Mouse (Mus musculus): ENCODE data around the gene Ap1ar. TPM values are rescaled to one million over a fixed set of nuclear protein-coding genes. Genes with fewer than 3 reads are reported as not detected.

The Ap1ar gene
- polyA plus RNA-seq, 1 experiment from 2014 or later = 40.2 TPM

DNA sequence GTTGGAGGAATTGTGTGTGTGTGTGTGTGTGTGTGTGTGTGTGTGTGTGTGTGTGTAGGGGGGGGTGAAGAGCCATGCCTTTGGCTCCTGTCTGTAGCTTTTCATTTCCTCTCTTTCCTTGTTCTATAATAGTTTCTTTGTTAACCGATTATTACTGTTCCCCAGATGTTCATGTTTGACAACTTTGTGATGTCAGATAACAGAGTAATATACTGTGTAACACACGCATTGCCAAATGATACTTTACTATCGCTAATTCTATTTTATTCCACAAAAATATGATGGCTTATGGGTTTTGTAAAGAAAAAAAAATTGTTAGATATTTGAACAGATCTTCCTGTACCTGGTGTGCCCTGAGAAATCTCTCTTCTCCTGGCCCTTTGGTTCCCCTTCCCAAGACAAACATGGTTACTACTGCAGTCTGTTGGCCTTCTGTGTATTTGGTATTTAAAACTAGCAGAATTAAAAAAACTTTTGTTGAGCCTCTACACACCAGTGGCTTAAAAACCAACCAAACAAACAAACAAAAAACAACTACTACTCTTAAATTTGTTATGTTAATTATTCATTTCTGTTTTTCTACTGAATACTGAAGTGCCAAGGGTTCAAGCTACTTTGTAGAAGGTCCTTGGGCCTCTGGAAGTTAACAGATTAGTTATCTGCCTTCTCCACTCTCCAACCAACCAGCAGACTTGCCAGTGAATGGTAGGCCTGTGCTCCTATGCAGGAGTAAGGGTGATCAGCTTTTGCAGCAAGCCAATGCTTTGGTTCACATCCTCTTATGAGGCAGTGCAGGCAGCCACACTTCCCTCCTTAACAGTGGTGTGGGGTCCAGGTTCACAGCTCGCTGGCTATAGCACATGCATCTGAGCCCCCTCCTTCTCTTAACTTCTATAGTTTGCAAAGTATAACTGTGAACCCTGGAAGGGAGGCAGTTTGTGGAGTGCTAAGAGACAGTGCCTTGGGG is 45.4 kb downstream of the Ap1ar start:
- Histone ChIP-seq H3K27ac (no peak overlapping the region), H3K9me3 (replicated peaks; ENCODE audit: low read length) (no peaks in the 10 kb centered on the region), H3K36me3 (ENCODE audit: insufficient read depth, low read length) (no peaks in the 10 kb centered on the region), H3K27me3 (ENCODE audit: insufficient read depth, low read length) (no peaks in the 10 kb centered on the region), H3K9ac (ENCODE audit: low read depth, low read length) (no peak overlapping the region), H3K4me2 (ENCODE audit: low read length) (no peak overlapping the region), H3K4me1 (replicated peaks; ENCODE audit: insufficient read depth, low read length) (peaks cover 4% of the 10 kb centered on the region; the same call in 1 of the 2 replicates), H3K4me3 (replicated peaks; ENCODE audit: low read depth, low read length) (no peak overlapping the region; the same call in 1 of the 2 replicates)
- no peak for DNase-seq (ENCODE audit: low spot score)
- ATAC-seq (replicated peaks; ENCODE audit: low FRiP score, low read depth) = no peak
- 57% methylated on average over 4 of the region's 4 CpGs for WGBS
- no peak for TF ChIP-seq CTCF (IDR thresholded peaks at IDR 0.05; ENCODE audit: low read depth)

DNA sequence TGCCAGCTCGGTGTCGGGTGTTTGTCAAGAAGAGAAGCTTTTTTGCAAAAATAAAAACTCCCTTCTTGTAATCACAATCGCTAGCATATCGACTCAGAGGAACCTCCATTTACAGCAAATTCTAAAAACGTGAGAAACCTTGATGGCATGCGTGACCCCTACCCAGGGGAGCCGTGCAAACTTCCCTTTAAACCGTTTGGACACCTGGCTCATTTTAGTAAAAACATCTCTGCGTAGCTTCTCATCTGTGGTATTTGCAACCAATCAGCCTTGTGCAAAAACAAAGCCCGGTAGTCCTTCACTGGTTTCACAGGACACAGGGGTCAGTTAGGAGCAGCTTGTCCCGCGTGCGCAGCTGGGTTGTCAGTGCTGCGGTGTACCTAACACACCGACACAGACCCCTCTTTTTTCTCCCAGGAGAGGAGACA is 46.3 kb downstream of the Ap1ar start:
- DNase-seq (ENCODE audit: low spot score) (no peak), ATAC-seq (replicated peaks; ENCODE audit: low FRiP score, low read depth) (no peak)
- no peaks in the 10 kb centered on the region for H3K9me3 ChIP-seq (replicated peaks; ENCODE audit: low read length)
- peak overlapping the region; percentile 69; the same call in 1 of the 2 replicates for H3K9ac ChIP-seq (ENCODE audit: low read depth, low read length)
- no peaks in the 10 kb centered on the region for H3K36me3 ChIP-seq (ENCODE audit: insufficient read depth, low read length)
- H3K27ac ChIP-seq = no peak overlapping the region
- WGBS = 3% methylated on average over 15 of the region's 15 CpGs
- peak overlapping the region; percentile 52 for H3K4me3 ChIP-seq (replicated peaks; ENCODE audit: low read depth, low read length)
- peaks cover 4% of the 10 kb centered on the region; the same call in 1 of the 2 replicates for H3K4me1 ChIP-seq (replicated peaks; ENCODE audit: insufficient read depth, low read length)
- H3K27me3 ChIP-seq (ENCODE audit: insufficient read depth, low read length) = no peaks in the 10 kb centered on the region
- no peak for TF ChIP-seq CTCF (IDR thresholded peaks at IDR 0.05; ENCODE audit: low read depth)
- H3K4me2 ChIP-seq (ENCODE audit: low read length) = peak overlapping the region; percentile 98

DNA sequence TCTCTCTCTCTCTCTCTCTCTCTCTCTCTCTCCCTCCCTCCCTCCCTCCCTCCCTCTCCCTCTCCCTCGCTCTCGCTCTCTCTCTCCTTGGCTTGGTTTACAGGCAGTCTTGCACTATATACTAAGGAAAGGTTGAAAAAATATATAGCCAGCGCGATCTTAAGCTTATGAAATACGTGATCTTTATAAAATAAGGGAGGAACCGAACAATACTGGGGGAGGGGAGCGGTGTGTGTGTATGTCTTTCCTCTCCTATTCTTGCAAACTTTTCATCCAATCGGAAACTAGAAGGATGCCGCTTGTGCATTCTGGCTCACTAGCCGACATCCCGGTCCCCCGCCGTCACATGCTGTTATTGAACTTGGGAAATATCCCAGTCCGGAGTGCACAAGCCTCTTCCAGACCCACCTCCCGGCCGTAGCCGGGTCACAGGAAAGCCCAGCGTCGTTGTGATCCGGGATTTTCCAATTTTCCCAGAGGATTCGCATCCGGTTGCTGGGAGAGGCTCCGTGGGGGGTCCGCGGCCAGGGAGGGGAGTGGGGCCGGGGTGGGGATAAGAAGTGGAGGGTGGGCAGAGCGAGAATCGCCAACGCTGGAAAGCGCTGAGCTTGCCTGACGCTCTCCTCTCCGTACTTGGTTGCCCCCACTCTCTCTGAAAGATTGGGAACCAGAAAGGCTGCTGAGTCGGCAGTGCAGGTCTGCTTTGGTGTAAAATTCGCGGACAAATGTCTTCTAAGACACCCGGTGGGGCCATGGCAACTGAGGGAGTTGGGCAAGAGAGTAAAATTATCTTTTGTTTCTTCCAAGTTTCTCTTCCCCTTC is 46.9 kb downstream of the Ap1ar start:
- Histone ChIP-seq H3K27ac (no peak overlapping the region; the same call in 1 of the 2 replicates), H3K4me1 (replicated peaks; ENCODE audit: insufficient read depth, low read length) (peaks cover 4% of the 10 kb centered on the region; the same call in 1 of the 2 replicates), H3K4me2 (ENCODE audit: low read length) (peak overlapping the region; percentile 98), H3K27me3 (ENCODE audit: insufficient read depth, low read length) (no peaks in the 10 kb centered on the region), H3K9me3 (replicated peaks; ENCODE audit: low read length) (no peaks in the 10 kb centered on the region), H3K9ac (ENCODE audit: low read depth, low read length) (peak overlapping the region; percentile 69), H3K4me3 (replicated peaks; ENCODE audit: low read depth, low read length) (peak overlapping the region; percentile 52), H3K36me3 (ENCODE audit: insufficient read depth, low read length) (no peaks in the 10 kb centered on the region)
- DNase-seq (ENCODE audit: low spot score) (peak; percentile 74), ATAC-seq (replicated peaks; ENCODE audit: low FRiP score, low read depth) (peak; percentile 58)
- WGBS = under 1% methylated on average over 34 of the region's 36 CpGs
- no peak for TF ChIP-seq CTCF (IDR thresholded peaks at IDR 0.05; ENCODE audit: low read depth)

- ATAC-seq (replicated peaks; ENCODE audit: low FRiP score, low read depth) (peak; percentile 76), DNase-seq (ENCODE audit: low spot score) (peak; percentile 72)
- 1% methylated on average over 43 of the region's 44 CpGs for WGBS
- Histone ChIP-seq H3K9me3 (replicated peaks; ENCODE audit: low read length) (no peaks in the 10 kb centered on the region), H3K27ac (no peak within 1 kb of the TSS; the same call in 1 of the 2 replicates), H3K4me3 (replicated peaks; ENCODE audit: low read depth, low read length) (peak within 1 kb of the TSS; percentile 52), H3K36me3 (ENCODE audit: insufficient read depth, low read length) (no peaks in the 10 kb centered on the region), H3K9ac (ENCODE audit: low read depth, low read length) (peak within 1 kb of the TSS; percentile 69), H3K4me1 (replicated peaks; ENCODE audit: insufficient read depth, low read length) (peaks cover 4% of the 10 kb centered on the region; the same call in 1 of the 2 replicates), H3K27me3 (ENCODE audit: insufficient read depth, low read length) (no peaks in the 10 kb centered on the region), H3K4me2 (ENCODE audit: low read length) (peak within 1 kb of the TSS; percentile 98)
- TF ChIP-seq CTCF (IDR thresholded peaks at IDR 0.05; ENCODE audit: low read depth) = peak; percentile 33
These were observed 47.7 kb downstream of the Ap1ar start, which contains the start of gene Tifa for GRCm38 (mm10) chr3:127789500-127790191. Gene Tifa, plus strand, starts transcription at chr3:127789805.

GRCm38 (mm10) chr3:127788919-127789318 is 48.4 kb downstream of the Ap1ar start:
- no peaks in the 10 kb centered on the region for H3K36me3 ChIP-seq (ENCODE audit: insufficient read depth, low read length)
- DNase-seq (ENCODE audit: low spot score) = no peak
- peak overlapping the region; percentile 98 for H3K4me2 ChIP-seq (ENCODE audit: low read length)
- peaks cover 4% of the 10 kb centered on the region; the same call in 1 of the 2 replicates for H3K4me1 ChIP-seq (replicated peaks; ENCODE audit: insufficient read depth, low read length)
- no peak for TF ChIP-seq CTCF (IDR thresholded peaks at IDR 0.05; ENCODE audit: low read depth)
- H3K4me3 ChIP-seq (replicated peaks; ENCODE audit: low read depth, low read length) = peak overlapping the region; percentile 52
- no peak for ATAC-seq (replicated peaks; ENCODE audit: low FRiP score, low read depth)
- H3K27ac ChIP-seq = no peak overlapping the region
- 21% methylated on average over 8 of the region's 8 CpGs for WGBS
- no peaks in the 10 kb centered on the region for H3K9me3 ChIP-seq (replicated peaks; ENCODE audit: low read length)
- H3K27me3 ChIP-seq (ENCODE audit: insufficient read depth, low read length) = no peaks in the 10 kb centered on the region
- H3K9ac ChIP-seq (ENCODE audit: low read depth, low read length) = peak overlapping the region; percentile 69; the same call in 1 of the 2 replicates

All from kidney, postnatal 0 days (tissue).